Mouse (Mus musculus) frontal cortex, postnatal 14 days (tissue): ENCODE data around the gene G430095P16Rik.

Experiments
- DNase-seq, 2 experiments: peaks; one replicate each; pipeline ENCODE4 v3.0.0; 2022; ENCODE audit warnings: low spot score in 2 of 2

G430095P16Rik gene

GRCm38 (mm10) chr8:84718959-84719690 lies 3.7 kb upstream of the G430095P16Rik start:
- no peak for DNase-seq

- DNase-seq: no peak
Observed at GRCm38 (mm10) chr8:84722530-84722849, 317 bp upstream of the G430095P16Rik start.

GRCm38 (mm10) chr8:84723571-84723900 lies 729 bp downstream of the G430095P16Rik start:
- no peak for DNase-seq

GRCm38 (mm10) chr8:84724683-84725082 lies 1.9 kb downstream of the G430095P16Rik start:
- no peak for DNase-seq

- DNase-seq: no peak
Observed at GRCm38 (mm10) chr8:84725246-84725940, 2.6 kb downstream of the G430095P16Rik start.

- DNase-seq: no peak
Observed at GRCm38 (mm10) chr8:84725941-84726259, 3.1 kb downstream of the G430095P16Rik start.

GRCm38 (mm10) chr8:84728474-84728873 lies 5.7 kb downstream of the G430095P16Rik start:
- no peak for DNase-seq

GRCm38 (mm10) chr8:84729921-84730362 lies 7.1 kb downstream of the G430095P16Rik start:
- no peak for DNase-seq

GRCm38 (mm10) chr8:84730541-84731370 lies 7.9 kb downstream of the G430095P16Rik start:
- DNase-seq: no peak

- DNase-seq: no peak
Observed at GRCm38 (mm10) chr8:84731371-84732177, 8.8 kb downstream of the G430095P16Rik start.

- DNase-seq: no peak
Observed at GRCm38 (mm10) chr8:84732545-84732944, 9.7 kb downstream of the G430095P16Rik start.

GRCm38 (mm10) chr8:84732996-84733395 lies 10.2 kb downstream of the G430095P16Rik start:
- DNase-seq: no peak

GRCm38 (mm10) chr8:84733959-84734358 lies 11.2 kb downstream of the G430095P16Rik start:
- no peak for DNase-seq

- DNase-seq: no peak
Observed at GRCm38 (mm10) chr8:84734680-84735079, 11.9 kb downstream of the G430095P16Rik start.

- no peak for DNase-seq
Observed at GRCm38 (mm10) chr8:84735597-84735996, 12.8 kb downstream of the G430095P16Rik start.

- DNase-seq: no peak
Observed at GRCm38 (mm10) chr8:84736521-84736920, 13.7 kb downstream of the G430095P16Rik start.

GRCm38 (mm10) chr8:84737608-84738007 lies 14.8 kb downstream of the G430095P16Rik start:
- peak in 1 of 2 experiments; percentile 75 for DNase-seq

GRCm38 (mm10) chr8:84738266-84738665 lies 15.5 kb downstream of the G430095P16Rik start:
- no peak for DNase-seq

GRCm38 (mm10) chr8:84738715-84739400 lies 16.1 kb downstream of the G430095P16Rik start:
- no peak for DNase-seq

- no peak for DNase-seq
Observed at GRCm38 (mm10) chr8:84739401-84739742, 16.6 kb downstream of the G430095P16Rik start.
